Mouse (Mus musculus) T-helper 1 cell (primary cell): Measurements from ENCODE around the gene Edf1.

Source experiments
- in situ Hi-C: fragments of 300-600 bp; cut with MboI, MseI; formaldehyde crosslinking; loops from one replicate; pipeline ENCODE4 v1.15.1; 2025; ENCODE audit warnings: high pct_unique_total_duplicates

Edf1 gene

DNA sequence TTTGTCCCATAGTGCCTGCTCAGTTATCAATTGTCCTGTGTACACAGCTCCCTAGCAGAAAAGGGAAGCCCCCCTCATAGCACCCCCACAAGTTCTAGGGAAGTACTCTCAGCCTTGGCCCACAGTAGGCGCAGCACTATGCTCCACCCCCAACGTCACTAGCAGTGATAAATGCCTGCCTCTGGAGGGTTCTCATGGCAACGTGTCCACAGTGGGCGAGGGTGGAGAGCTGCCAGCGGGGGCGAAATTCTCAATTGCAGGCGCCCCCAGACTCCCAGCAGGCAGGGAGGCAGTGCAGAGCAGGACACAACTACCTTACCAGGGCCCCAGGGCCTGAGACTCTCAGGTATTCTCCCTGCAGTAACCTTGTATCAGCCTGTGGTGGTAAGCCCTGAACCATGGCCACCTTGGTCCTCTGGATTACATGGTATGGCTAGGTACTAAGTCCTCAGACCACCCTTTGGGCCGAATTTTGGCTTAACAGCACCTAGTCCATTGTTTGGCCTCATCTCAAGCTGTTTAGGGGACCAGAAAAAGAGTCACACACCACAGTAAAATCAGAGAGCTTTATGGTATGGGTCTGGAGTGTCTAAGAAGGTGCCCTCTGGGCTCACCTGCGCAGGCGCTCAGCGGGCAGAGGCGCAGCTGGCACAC, 24.9 kb downstream of the Edf1 start:
- in situ Hi-C loops: no loop called here

DNA sequence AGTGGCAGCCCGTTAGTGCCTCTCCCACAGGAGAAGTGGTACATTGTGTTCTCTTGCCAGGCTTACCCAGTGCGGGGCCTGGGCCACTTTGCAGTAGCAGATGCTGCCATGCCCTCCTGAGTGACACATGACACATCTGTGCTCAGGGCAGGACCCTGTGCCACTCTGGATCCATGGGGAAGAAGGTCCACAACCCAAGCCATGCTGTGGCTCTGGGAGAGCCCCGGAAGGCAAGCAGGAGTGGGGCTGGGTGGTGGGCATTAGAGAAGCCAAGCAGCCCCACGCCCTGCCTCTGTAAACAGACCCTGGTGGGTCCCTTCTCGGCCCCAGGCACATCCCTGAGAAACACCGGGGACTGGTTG, 25.5 kb downstream of the Edf1 start:
- in situ Hi-C loops: no loop called here

DNA sequence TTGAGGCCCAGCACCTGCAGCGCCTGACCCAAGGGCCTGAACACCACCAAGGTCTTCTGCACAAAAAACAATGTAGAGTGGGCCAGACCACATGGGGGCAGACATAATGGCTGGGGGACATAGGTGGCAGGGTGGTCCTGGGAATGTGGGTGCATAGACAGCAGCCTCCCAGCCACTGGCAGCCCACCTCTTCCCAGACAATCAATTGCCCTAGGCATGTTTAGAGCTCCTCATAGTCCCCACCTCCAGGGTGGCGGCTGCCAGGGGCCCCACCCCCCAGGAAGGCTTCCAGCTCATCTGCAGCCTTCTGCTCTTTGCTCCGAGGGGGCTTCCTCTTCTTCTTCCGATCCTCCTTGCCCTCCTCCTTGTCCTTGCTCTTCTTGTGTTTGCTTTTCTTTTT, 25.9 kb downstream of the Edf1 start:
- in situ Hi-C loops: no loop called here

DNA sequence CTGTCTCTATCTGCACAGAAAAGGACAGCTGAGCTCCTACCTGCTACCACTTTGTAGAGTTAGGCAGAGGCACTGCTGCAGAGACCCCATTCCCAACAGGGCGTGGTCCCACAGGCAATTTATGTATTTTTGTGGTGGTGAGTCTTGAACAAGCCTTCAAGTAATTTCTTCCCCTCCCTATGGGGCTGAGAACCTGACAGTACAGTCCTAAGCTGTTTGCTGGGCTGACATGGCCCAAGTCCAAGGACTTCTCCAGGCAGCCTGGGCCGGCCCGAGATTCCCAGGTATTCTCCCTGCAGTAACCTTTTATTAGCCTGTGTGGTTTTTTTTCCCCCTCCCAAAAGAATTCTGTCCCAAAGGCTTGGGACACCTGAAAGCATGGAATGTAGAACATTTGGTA, 26.5 kb downstream of the Edf1 start:
- in situ Hi-C loops: no loop called here

DNA sequence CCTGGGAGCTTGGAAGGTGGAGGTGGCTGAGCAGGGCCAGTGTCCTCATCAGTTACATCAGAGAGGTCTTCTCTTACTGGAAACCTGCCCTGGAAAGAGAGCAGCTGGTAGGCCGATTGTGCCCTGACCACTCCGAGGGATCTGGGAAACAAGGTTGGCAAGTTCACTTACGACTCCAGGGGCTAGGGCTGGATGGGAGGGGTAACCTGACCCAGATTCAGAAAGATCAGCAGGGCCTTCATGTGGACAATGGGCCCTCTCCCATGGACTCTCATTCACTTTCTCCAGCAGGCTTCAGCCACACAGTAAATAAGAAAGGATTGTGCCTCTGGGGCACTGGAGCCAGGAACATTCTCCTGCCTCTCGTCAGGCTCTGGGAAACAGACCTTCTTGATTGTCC, 27.2 kb downstream of the Edf1 start:
- in situ Hi-C loops: no loop called here

DNA sequence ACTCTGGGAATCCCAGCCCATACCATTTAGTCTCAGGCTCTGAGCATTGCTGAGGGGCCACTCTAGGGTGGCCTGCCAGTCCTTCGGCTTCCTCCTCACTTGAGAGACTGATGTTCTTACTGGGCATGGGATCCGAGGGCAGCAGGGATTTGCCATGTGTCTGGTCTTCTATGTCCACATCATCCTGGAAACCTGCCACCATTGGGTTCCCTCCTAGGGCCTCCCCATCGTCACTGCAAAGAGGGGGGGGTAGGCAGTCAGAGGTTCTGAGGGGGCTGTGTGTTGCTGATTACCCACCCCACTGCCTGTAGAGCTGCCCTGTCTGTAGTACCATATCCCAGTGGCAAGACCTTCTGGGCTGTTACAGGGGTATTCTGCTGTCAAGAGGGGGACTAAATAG, 28.0 kb downstream of the Edf1 start:
- in situ Hi-C loops: no loop called here

DNA sequence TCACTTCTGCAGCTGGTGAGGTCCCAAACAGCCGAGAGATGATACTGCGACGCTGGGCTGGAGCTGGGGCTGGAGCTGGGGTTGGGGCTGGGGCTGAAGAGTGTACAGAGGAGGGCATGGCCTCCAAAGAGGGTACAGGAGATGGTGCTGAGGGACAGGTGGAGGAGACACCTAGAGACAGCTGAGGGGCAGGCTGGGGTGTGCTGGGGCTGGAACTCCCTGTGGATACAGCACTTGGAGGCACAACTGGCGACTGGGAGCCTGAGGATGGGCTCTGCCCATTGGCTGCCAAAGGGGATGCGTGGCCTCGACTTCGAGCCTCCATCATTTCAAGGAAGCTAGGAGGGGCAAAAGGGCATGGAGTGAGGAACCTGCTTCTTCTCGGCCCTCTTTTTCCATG, 29.6 kb downstream of the Edf1 start:
- in situ Hi-C loops: no loop called here

DNA sequence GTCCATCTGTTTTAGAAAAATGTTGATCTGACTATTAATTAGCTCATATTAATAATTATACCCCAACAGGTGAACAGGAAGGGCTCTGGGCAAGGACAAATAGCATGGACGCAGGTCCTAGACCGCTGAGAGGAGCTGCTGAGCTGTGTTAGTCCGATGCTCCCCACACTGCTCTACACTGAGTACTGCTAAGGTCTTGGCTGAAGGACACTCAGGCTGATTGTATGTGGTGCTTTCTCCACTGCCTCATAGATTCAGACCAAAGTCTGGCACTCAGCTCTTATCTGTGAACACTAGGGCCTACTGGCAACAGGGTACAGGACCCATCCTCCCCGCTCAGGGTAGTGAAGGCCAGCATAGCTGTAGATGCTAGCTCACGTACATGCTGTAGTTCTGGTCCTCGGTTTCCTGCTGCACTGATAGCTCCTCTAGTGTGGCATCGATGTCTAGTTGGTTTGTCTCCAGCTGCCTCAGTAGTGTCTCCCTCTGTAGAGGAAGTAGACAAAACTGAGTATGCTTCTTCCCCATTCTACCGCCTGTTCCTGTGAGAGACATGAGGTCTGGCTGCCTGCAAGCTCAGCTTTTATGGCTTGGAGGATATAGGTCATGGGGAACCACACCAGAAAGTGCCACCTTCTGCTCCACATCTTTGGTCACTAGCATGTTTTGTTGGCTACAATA, 30.7 kb downstream of the Edf1 start:
- in situ Hi-C loops: no loop called here

DNA sequence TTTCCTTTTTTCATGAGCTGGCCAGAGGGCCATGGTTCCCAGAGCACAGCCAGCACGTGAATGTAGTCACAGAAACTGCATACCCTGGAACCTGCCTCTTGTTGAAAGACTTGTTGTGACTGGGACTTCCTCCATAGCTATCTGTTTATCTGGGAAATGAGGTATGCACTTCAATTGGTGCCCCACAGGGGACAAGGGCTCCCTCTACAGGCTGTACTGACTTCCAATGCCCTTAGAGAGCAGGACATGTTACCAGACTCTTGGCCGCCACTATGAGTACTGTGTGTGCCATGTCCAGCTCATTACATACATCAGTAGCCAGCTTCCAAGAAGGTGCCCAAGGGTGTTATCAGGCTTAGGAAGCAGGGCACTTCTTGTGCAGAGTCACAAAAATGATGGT, 34.2 kb downstream of the Edf1 start:
- in situ Hi-C loops: no loop called here

DNA sequence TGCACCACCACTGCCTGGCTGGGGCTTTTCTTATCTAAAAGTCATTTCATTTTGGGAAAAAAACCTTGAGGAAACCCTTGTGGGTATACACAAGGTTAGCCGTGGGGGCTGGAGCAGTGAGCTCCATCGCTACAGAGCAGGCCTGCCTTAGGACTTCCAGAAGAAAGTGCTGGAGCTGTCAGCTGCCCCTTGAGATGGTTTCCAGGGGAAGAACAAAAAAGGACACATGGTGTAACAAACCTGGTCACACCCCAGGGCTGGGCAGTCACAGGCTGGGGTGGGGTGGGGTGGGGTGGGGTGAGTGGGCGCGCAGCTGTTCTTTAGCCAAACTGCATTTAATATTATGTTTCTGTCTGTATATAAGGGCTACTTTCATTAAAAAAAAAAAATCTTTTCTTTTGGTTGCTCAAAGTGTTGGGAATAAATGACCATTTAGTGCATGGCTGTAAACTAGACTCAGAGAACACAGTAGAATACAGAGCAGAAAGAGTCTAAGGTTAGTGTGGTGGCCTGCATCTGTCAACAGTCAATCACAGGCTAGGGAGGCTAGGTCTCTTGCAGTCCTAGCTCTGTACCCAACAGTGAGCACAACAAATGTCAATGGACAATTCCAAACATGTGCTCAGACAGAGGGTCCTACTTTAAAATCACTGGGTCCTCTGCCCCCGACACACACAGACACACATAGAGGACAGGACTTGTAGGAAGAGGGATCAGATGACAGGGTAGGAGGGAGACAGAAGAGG, 39.3 kb downstream of the Edf1 start:
- in situ Hi-C loops: no loop called here

DNA sequence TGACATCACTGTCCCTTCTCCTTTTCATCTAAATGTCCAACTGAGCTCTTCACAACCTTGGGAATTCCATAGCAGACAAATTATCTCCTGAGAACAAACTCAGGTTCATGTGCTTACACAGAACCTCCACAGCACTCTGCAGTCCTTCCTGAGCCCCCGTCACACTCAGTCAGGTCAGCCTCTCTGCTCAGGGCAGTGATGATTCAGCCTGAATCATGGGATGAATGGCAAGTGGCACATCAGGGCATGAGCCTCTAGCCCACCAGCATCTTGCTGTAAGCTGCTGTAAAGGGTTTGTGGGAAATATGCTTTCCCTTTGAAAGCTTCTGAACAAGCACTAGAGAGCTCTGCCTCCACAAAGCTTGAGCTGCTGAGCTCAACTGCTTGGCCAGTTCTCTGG, 41.1 kb downstream of the Edf1 start:
- in situ Hi-C loops: no loop called here

DNA sequence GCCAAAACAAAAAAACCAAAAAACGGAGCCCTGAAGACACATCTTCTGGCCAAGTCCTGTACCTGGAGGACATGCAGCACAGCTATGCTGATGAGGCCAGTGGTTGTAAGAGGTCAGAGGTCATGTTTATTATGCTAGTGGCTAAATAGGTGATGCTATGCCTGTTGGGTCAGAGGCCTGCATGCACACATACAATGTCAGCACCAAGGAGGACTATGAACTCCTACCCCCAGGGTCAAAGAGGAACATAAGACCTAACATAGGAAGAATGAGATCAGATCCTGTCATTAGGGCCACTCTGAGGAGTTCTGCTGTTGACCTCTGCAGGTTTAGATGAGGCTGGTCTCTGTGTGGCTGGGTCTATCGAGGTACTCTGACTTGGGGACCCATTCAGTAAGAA, 42.4 kb downstream of the Edf1 start:
- in situ Hi-C loops: no loop called here

DNA sequence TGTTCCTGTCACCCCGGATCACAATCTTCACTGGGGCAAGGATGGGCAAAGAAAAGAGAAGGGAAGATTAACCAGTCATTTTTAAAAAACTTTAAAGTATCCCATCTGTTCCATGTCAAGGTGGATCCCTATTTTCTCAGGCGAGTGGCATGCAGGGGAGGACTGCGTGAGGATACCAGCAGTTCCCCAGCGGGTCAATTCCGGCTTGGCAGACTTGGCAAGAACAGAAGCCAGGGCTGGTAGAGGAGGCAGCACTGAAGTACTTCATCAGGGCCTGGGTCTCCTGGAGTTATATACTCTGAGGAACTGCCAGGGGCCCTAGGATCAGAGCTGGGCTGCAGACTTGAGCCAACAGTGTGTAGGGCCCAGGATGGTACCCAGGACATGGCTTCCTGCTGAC, 44.9 kb downstream of the Edf1 start:
- in situ Hi-C loops: no loop called here

DNA sequence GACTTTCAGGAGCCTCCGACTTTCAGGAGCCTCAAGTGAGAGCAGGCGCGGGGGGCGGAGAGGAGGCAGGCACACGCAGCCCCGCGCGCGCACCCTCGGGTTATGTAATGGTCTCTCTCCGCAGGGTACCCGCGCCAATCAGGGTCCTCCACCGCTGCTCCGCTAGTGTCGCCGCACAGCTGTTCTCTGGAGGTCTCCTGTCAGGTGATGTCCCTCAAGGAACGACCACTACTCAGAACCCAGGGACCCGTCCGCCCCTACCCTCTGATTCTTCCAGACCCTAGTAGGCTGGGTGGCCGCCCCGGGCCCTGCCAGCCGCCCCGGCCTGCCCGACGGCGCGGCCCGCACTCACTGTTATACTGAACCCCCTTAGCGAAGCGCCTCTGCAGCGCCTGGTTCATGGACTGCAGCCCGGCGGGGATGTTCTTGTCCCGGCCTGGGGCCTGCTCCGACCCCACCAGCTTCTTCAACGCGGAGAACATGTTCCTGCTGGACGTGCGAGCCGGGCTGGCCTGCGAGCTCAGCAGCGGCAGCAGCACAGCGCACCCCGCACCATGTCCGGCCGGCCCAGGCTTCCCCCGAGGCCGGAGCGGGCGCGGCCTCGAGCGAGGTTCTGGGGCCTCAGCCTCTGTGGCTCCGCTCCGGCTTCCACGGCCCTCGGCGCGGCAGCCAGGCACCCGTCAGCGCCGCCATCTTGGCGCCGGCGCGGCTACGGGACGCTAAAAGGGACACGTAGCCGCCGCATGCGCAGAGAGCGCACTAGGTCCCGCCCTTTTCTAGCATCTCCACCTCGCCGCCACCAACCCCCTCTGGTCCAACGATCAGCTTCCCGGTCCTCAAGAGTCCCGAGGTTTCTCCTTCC, 50.3 kb downstream of the Edf1 start, which contains the start of gene Rabl6:
Gene Rabl6, minus strand, starts transcription at position 761 of the 862 bp plus-strand sequence.
- in situ Hi-C loops: no loop called here

DNA sequence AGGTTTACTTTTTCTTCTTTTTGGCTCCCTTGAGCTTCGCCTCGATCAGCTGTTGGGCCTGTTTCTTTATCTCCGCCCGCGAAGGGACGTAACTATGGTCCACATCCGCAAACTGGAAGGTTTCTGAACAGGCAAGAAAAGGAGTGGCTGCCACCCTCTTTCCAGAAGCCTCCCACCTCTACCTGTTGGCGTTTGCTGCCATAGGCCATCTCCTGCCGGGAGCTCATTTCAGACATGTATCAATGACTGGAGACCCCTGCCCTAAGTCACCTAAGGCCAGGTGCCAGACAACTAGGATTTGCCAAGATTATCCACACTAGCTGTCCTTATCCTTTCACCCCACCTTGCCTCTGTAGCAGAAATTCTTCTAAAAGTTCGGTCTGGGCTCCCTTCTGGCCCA, 51.0 kb downstream of the Edf1 start:
- in situ Hi-C loops: no loop called here
